Mouse (Mus musculus) C2C12 (cell line): ENCODE results near the gene Hoxd3. TPM values are rescaled to one million over a fixed set of nuclear protein-coding genes. Genes with fewer than 3 reads are reported as not detected.

Experiments
- H3K27me3 ChIP-seq: one replicate; pipeline ENCODE4 v1.6.1; 2011; ENCODE audit not compliant: control insufficient read depth, insufficient read depth, insufficient read length
- H3K36me3 ChIP-seq: one replicate; pipeline ENCODE4 v1.6.1; 2011; ENCODE audit not compliant: control insufficient read depth, insufficient read depth
- H3K4me3 ChIP-seq: one replicate; pipeline ENCODE4 v1.5.1; 2011; ENCODE audit warnings: mild to moderate bottlenecking, control low read depth; ENCODE audit not compliant: poor library complexity, insufficient read depth, severe bottlenecking
- H3K79me2 ChIP-seq: one replicate; pipeline ENCODE4 v1.6.1; 2011; ENCODE audit not compliant: control insufficient read depth, insufficient read depth
- H3K79me3 ChIP-seq: one replicate; pipeline ENCODE4 v1.6.1; 2011; ENCODE audit warnings: low read depth, control low read depth
- H3ac ChIP-seq: one replicate; pipeline ENCODE3; 2011; ENCODE audit warnings: low read depth; ENCODE audit not compliant: control insufficient read depth, insufficient read length
- CEBPB ChIP-seq: IDR thresholded peaks from one replicate; pipeline ENCODE4 v1.6.1; 2011; ENCODE audit warnings: low read depth, mild to moderate bottlenecking, control low read depth, moderate library complexity
- CTCF ChIP-seq: IDR thresholded peaks from one replicate; pipeline ENCODE4 v1.5.1; 2011; ENCODE audit not compliant: control insufficient read depth, insufficient read depth, insufficient read length
- FOSL1 ChIP-seq: IDR thresholded peaks from one replicate; pipeline ENCODE4 v1.8.0; 2011; ENCODE audit warnings: mild to moderate bottlenecking, low read length; ENCODE audit not compliant: poor library complexity, insufficient read depth, severe bottlenecking
- MAX ChIP-seq: IDR thresholded peaks from one replicate; pipeline ENCODE4 v1.6.1; 2011; ENCODE audit warnings: mild to moderate bottlenecking, control low read depth
- MYOD1 ChIP-seq: IDR thresholded peaks from one replicate; pipeline ENCODE4 v1.6.1; 2011; ENCODE audit warnings: low read depth; ENCODE audit not compliant: control insufficient read depth, insufficient read length
- MYOG ChIP-seq: IDR thresholded peaks from one replicate; pipeline ENCODE4 v1.6.1; 2011; ENCODE audit not compliant: control insufficient read depth, insufficient read length; ENCODE audit errors: extremely low read depth
- USF1 ChIP-seq: IDR thresholded peaks from one replicate; pipeline ENCODE4 v1.6.1; 2011; ENCODE audit warnings: low read depth, mild to moderate bottlenecking, control low read depth, moderate library complexity
- polyA plus RNA-seq: library from polyadenylated mRNA; unstranded; fragments of >200 nt; fragmentation: generic; extraction: Trizol; gene quantifications from one replicate; pipeline ENCODE4 v1.2.1, GENCODE M21; 2012; ENCODE audit warnings: missing spikeins

The Hoxd3 gene
- polyA plus RNA-seq, 1 experiment, result not detected

- no peaks in the 10 kb centered on the region for H3K79me3 ChIP-seq
- H3ac ChIP-seq, result no peak overlapping the region
- no peaks in the 10 kb centered on the region for H3K79me2 ChIP-seq
- no peaks in the 10 kb centered on the region for H3K36me3 ChIP-seq
- no peak overlapping the region for H3K4me3 ChIP-seq
- no peak for TF ChIP-seq FOSL1
- no peak for TF ChIP-seq MYOG
- TF ChIP-seq CEBPB, result no peak
- no peak for TF ChIP-seq CTCF
- TF ChIP-seq MYOD1, result no peak
- H3K27me3 ChIP-seq, result peaks cover 42% of the 10 kb centered on the region
Measured at GRCm38 (mm10) chr2:74707599-74707998, 4.1 kb upstream of the Hoxd3 start.

- H3K79me3 ChIP-seq, result no peaks in the 10 kb centered on the region
- H3K4me3 ChIP-seq, result no peak overlapping the region
- H3K79me2 ChIP-seq, result no peaks in the 10 kb centered on the region
- TF ChIP-seq MYOD1 (no peak), FOSL1 (no peak)
- no peak overlapping the region for H3ac ChIP-seq
- H3K27me3 ChIP-seq, result peaks cover 42% of the 10 kb centered on the region
- H3K36me3 ChIP-seq, result no peaks in the 10 kb centered on the region
Measured at GRCm38 (mm10) chr2:74708676-74709075, 3.1 kb upstream of the Hoxd3 start.

GRCm38 (mm10) chr2:74709465-74710419 is 2.0 kb upstream of the Hoxd3 start:
- Histone ChIP-seq H3K36me3 (no peaks in the 10 kb centered on the region), H3K27me3 (peaks cover 42% of the 10 kb centered on the region), H3K79me3 (no peaks in the 10 kb centered on the region), H3K4me3 (no peak overlapping the region), H3K79me2 (no peaks in the 10 kb centered on the region), H3ac (no peak overlapping the region)
- TF ChIP-seq USF1 (no peak), MAX (no peak), CTCF (no peak), FOSL1 (no peak), MYOG (no peak), MYOD1 (no peak), CEBPB (no peak)

- Histone ChIP-seq H3ac (no peak overlapping the region), H3K79me2 (no peaks in the 10 kb centered on the region), H3K27me3 (peaks cover 37% of the 10 kb centered on the region), H3K4me3 (no peak overlapping the region), H3K79me3 (no peaks in the 10 kb centered on the region), H3K36me3 (no peaks in the 10 kb centered on the region)
- no peak for TF ChIP-seq CTCF
- TF ChIP-seq MYOG, result no peak
- no peak for TF ChIP-seq MYOD1
- TF ChIP-seq USF1, result no peak
- no peak for TF ChIP-seq FOSL1
- TF ChIP-seq CEBPB, result no peak
- no peak for TF ChIP-seq MAX
Measured at GRCm38 (mm10) chr2:74710929-74711543, 691 bp upstream of the Hoxd3 start.

GRCm38 (mm10) chr2:74713239-74714150 is 1.8 kb downstream of the Hoxd3 start:
- no peak for TF ChIP-seq CTCF
- TF ChIP-seq MYOD1, result no peak
- TF ChIP-seq MYOG, result no peak
- TF ChIP-seq MAX, result no peak
- TF ChIP-seq CEBPB, result no peak
- no peak for TF ChIP-seq FOSL1
- TF ChIP-seq USF1, result no peak
- Histone ChIP-seq H3K27me3 (peaks cover 42% of the 10 kb centered on the region), H3K79me3 (no peaks in the 10 kb centered on the region), H3K36me3 (no peaks in the 10 kb centered on the region), H3K4me3 (no peak overlapping the region), H3K79me2 (no peaks in the 10 kb centered on the region), H3ac (no peak overlapping the region)
